In the genomic region with DNA sequence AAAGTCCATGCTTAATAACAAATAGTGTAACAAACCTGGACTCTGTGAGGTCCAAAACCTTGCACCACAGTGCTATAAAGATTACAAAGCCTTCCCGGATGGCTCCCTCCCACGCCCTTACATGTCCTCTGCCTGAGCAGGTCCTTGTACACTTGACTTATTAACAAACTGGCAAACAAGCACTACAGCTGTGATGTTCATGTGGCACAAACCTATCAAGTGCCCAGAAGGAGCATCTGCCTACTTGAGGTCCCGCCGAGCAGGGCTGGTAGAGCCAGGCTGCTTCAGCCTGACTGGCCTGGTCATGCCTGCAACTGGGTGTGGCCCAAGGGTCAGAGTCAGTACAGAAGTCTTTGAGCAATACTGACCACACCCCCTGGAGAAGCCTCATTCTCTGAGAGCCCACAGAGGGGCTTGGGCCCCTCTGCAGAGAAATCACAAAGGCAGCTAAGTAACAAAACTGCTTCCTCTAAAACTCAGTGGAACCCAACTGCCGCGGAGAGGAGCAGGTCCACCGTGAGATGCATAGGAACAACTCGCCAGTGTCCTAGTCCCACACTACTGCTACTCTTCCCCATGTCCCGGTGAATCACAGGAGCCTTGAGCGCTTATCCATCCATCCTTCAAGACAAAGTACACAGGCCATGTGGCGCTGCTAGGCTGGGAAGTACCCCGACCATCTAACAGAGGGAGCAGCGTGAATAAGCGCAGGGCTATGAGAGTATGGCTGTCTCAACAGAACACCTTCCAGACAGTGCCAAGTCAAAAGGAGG, we compare ENCODE assay signal across 18 mouse cellular contexts. TPM values are rescaled to one million over a fixed set of nuclear protein-coding genes. Genes with fewer than 3 reads are reported as not detected.
A peak's percentile ranks its signal among the peaks of the same experiment; 100 is the strongest.
DNase-seq lines count a peak whose midpoint lies in the region; ATAC-seq and TF ChIP-seq lines count a peak whose summit lies in the region.
"Had no signal": no experiment of that assay in that cellular context is flagged by ENCODE, and none has a peak within 500 bp of the region (broad histone marks: within the 10 kb centered on the region; RNA-seq: fewer than 3 reads in every experiment).

No protein-coding gene starts in this region.

- no peak overlapping the region for H3K27ac ChIP-seq in hindbrain, embryonic 14.5 days
- no peak overlapping the region for H3K27ac ChIP-seq in hindbrain, embryonic 13.5 days
- H3K27ac ChIP-seq in midbrain, postnatal 0 days (ENCODE audit: low read depth, low read length) = no peak overlapping the region
- no peak overlapping the region for H3K27ac ChIP-seq in midbrain, embryonic 11.5 days (ENCODE audit: low read depth, low read length)
- peak overlapping the region; percentile 45; the same call in 1 of the 2 replicates for H3K27ac ChIP-seq in stomach, postnatal 0 days (replicated peaks)
- no peak overlapping the region for H3K27ac ChIP-seq in kidney, adult 2 months (ENCODE audit: insufficient read depth, low read depth, low read length)
- H3K27ac ChIP-seq: embryonic facial prominence, embryonic 12.5 days; forebrain, embryonic 15.5 days; hindbrain, embryonic 15.5 days; kidney, postnatal 0 days; limb, embryonic 12.5 days; midbrain, embryonic 12.5 days; neural tube, embryonic 12.5 days had no signal

- no peak for TF ChIP-seq POLR2A in kidney, adult 2 months (IDR thresholded peaks at IDR 0.05; ENCODE audit: low read depth, low read length)

- H3K4me2 ChIP-seq in hindbrain, embryonic 14.5 days (replicated peaks) = no peak overlapping the region
- no peak overlapping the region for H3K4me2 ChIP-seq in hindbrain, embryonic 13.5 days
- no peak overlapping the region for H3K4me2 ChIP-seq in midbrain, postnatal 0 days (ENCODE audit: low read depth, low read length, poor library complexity, severe bottlenecking)
- H3K4me2 ChIP-seq in midbrain, embryonic 11.5 days = no peak overlapping the region
- H3K4me2 ChIP-seq in stomach, postnatal 0 days (replicated peaks; ENCODE audit: low read depth) = no peak overlapping the region
- H3K4me2 ChIP-seq: embryonic facial prominence, embryonic 12.5 days; forebrain, embryonic 15.5 days; hindbrain, embryonic 15.5 days; limb, embryonic 12.5 days; midbrain, embryonic 12.5 days; neural tube, embryonic 12.5 days had no signal

- 80% methylated on average over 14 of the region's 14 CpGs for WGBS in hindbrain, embryonic 14.5 days
- 82% methylated on average over 14 of the region's 14 CpGs for WGBS in hindbrain, embryonic 13.5 days
- 90% methylated on average over 14 of the region's 14 CpGs for WGBS in midbrain, postnatal 0 days
- WGBS in midbrain, embryonic 11.5 days = 86% methylated on average over 14 of the region's 14 CpGs
- 67% methylated on average over 14 of the region's 14 CpGs for WGBS in stomach, postnatal 0 days
- 86% methylated on average over 14 of the region's 14 CpGs for WGBS in kidney, adult 2 months

- no peak for TF ChIP-seq EP300 in stomach, postnatal 0 days (optimal IDR thresholded peaks at IDR 0.05)

- ATAC-seq in hindbrain, embryonic 14.5 days (ENCODE audit: low FRiP score) = no peak
- ATAC-seq in hindbrain, embryonic 13.5 days (ENCODE audit: low FRiP score) = no peak
- no peak for ATAC-seq in midbrain, postnatal 0 days (ENCODE audit: low FRiP score)
- no peak for ATAC-seq in midbrain, embryonic 11.5 days (ENCODE audit: low FRiP score)
- ATAC-seq in stomach, postnatal 0 days (ENCODE audit: low FRiP score, low TSS enrichment) = peak; percentile 50; the same call in 1 of the 2 replicates
- ATAC-seq: CD4-positive, CD25-positive, alpha-beta regulatory T cell, adult 4 months; forebrain, embryonic 15.5 days; Patski had no signal

- H3K27me3 ChIP-seq in hindbrain, embryonic 14.5 days (ENCODE audit: control insufficient read depth, insufficient read depth, low read length) = no peaks in the 10 kb centered on the region
- no peaks in the 10 kb centered on the region for H3K27me3 ChIP-seq in hindbrain, embryonic 13.5 days
- H3K27me3 ChIP-seq in midbrain, postnatal 0 days (ENCODE audit: insufficient read depth, low read length) = no peaks in the 10 kb centered on the region
- H3K27me3 ChIP-seq in midbrain, embryonic 11.5 days (ENCODE audit: control insufficient read depth, insufficient read depth, low read length) = no peaks in the 10 kb centered on the region
- H3K27me3 ChIP-seq in stomach, postnatal 0 days (ENCODE audit: control insufficient read depth, insufficient read depth, low read length) = no peaks in the 10 kb centered on the region
- no peaks in the 10 kb centered on the region for H3K27me3 ChIP-seq in kidney, adult 2 months (replicated peaks; ENCODE audit: control insufficient read depth, insufficient read depth, low read length)
- H3K27me3 ChIP-seq: embryonic facial prominence, embryonic 12.5 days; forebrain, embryonic 15.5 days; hindbrain, embryonic 15.5 days; limb, embryonic 12.5 days; midbrain, embryonic 12.5 days; neural tube, embryonic 12.5 days; Patski had no signal

- no peak for TF ChIP-seq CTCF in midbrain, postnatal 0 days (IDR thresholded peaks at IDR 0.05)
- no peak for TF ChIP-seq CTCF in stomach, postnatal 0 days (IDR thresholded peaks at IDR 0.05; ENCODE audit: low read depth)
- TF ChIP-seq CTCF in kidney, adult 2 months (conservative IDR thresholded peaks at IDR 0.05; ENCODE audit: insufficient read depth, insufficient read length, low read depth, low read length) = no peak

- H3K9ac ChIP-seq in hindbrain, embryonic 14.5 days = 0 out of 2 replicates have a peak overlapping the region, but pooled peaks have one; percentile 5
- H3K9ac ChIP-seq in hindbrain, embryonic 13.5 days = no peak overlapping the region
- H3K9ac ChIP-seq in midbrain, postnatal 0 days (replicated peaks; ENCODE audit: low read length, poor library complexity, severe bottlenecking) = no peak overlapping the region
- H3K9ac ChIP-seq in midbrain, embryonic 11.5 days (ENCODE audit: low read length) = no peak overlapping the region
- 0 out of 2 replicates have a peak overlapping the region, but pooled peaks have one; percentile 18 for H3K9ac ChIP-seq in stomach, postnatal 0 days (ENCODE audit: low read length)
- H3K9ac ChIP-seq: embryonic facial prominence, embryonic 12.5 days; forebrain, embryonic 15.5 days; hindbrain, embryonic 15.5 days; limb, embryonic 12.5 days; midbrain, embryonic 12.5 days; neural tube, embryonic 12.5 days had no signal

- no peak overlapping the region for H3K4me3 ChIP-seq in hindbrain, embryonic 14.5 days (replicated peaks; ENCODE audit: low read length)
- H3K4me3 ChIP-seq in hindbrain, embryonic 13.5 days = no peak overlapping the region
- no peak overlapping the region for H3K4me3 ChIP-seq in midbrain, postnatal 0 days (ENCODE audit: low read depth, low read length)
- H3K4me3 ChIP-seq in midbrain, embryonic 11.5 days (ENCODE audit: low read depth, low read length) = no peak overlapping the region
- no peak overlapping the region for H3K4me3 ChIP-seq in stomach, postnatal 0 days (ENCODE audit: low read depth, low read length)
- no peak overlapping the region for H3K4me3 ChIP-seq in kidney, adult 2 months (ENCODE audit: insufficient read depth, low read depth, low read length)
- H3K4me3 ChIP-seq: embryonic facial prominence, embryonic 12.5 days; forebrain, embryonic 15.5 days; hindbrain, embryonic 15.5 days; limb, embryonic 12.5 days; midbrain, embryonic 12.5 days; neural tube, embryonic 12.5 days had no signal

- 0 out of 2 replicates have a peak, but pooled peaks cover 11% of the 10 kb centered on the region for H3K4me1 ChIP-seq in hindbrain, embryonic 14.5 days (replicated peaks; ENCODE audit: control insufficient read depth, insufficient read depth, low read length)
- peaks cover 42% of the 10 kb centered on the region for H3K4me1 ChIP-seq in hindbrain, embryonic 13.5 days (replicated peaks)
- H3K4me1 ChIP-seq in midbrain, postnatal 0 days (ENCODE audit: insufficient read depth, low read length) = peaks cover 4% of the 10 kb centered on the region
- no peaks in the 10 kb centered on the region; the same call in none of the 2 replicates for H3K4me1 ChIP-seq in midbrain, embryonic 11.5 days (ENCODE audit: control insufficient read depth, insufficient read depth, low read length)
- H3K4me1 ChIP-seq in stomach, postnatal 0 days (replicated peaks; ENCODE audit: control insufficient read depth, insufficient read depth) = peaks cover 7% of the 10 kb centered on the region; the same call in 1 of the 2 replicates
- H3K4me1 ChIP-seq in kidney, adult 2 months (ENCODE audit: control insufficient read depth, insufficient read depth, low read length) = peaks cover 30% of the 10 kb centered on the region

- H3K9me3 ChIP-seq in hindbrain, embryonic 14.5 days (ENCODE audit: control insufficient read depth, low read length) = no peaks in the 10 kb centered on the region
- H3K9me3 ChIP-seq in hindbrain, embryonic 13.5 days = no peaks in the 10 kb centered on the region
- no peaks in the 10 kb centered on the region for H3K9me3 ChIP-seq in midbrain, postnatal 0 days (ENCODE audit: low read length)
- no peaks in the 10 kb centered on the region for H3K9me3 ChIP-seq in midbrain, embryonic 11.5 days (ENCODE audit: control insufficient read depth, low read length)
- H3K9me3 ChIP-seq in stomach, postnatal 0 days (ENCODE audit: control insufficient read depth, low read length) = no peaks in the 10 kb centered on the region
- H3K9me3 ChIP-seq: embryonic facial prominence, embryonic 12.5 days; forebrain, embryonic 15.5 days; hindbrain, embryonic 15.5 days; limb, embryonic 12.5 days; midbrain, embryonic 12.5 days; neural tube, embryonic 12.5 days had no signal

- H3K36me3 ChIP-seq in hindbrain, embryonic 14.5 days (replicated peaks; ENCODE audit: control insufficient read depth, insufficient read depth) = no peaks in the 10 kb centered on the region
- H3K36me3 ChIP-seq in hindbrain, embryonic 13.5 days = no peaks in the 10 kb centered on the region
- H3K36me3 ChIP-seq in midbrain, postnatal 0 days (ENCODE audit: insufficient read depth, low read length) = no peaks in the 10 kb centered on the region
- H3K36me3 ChIP-seq in midbrain, embryonic 11.5 days (ENCODE audit: control insufficient read depth, insufficient read depth, low read length) = no peaks in the 10 kb centered on the region
- H3K36me3 ChIP-seq in stomach, postnatal 0 days (ENCODE audit: control insufficient read depth, insufficient read depth, low read length) = no peaks in the 10 kb centered on the region
- no peaks in the 10 kb centered on the region for H3K36me3 ChIP-seq in kidney, adult 2 months (ENCODE audit: control insufficient read depth, insufficient read depth, low read length)
- H3K36me3 ChIP-seq: embryonic facial prominence, embryonic 12.5 days; forebrain, embryonic 15.5 days; hindbrain, embryonic 15.5 days; limb, embryonic 12.5 days; midbrain, embryonic 12.5 days; neural tube, embryonic 12.5 days had no signal

- DNase-seq in hindbrain, embryonic 14.5 days (ENCODE audit: low spot score) = no peak
- DNase-seq in midbrain, postnatal 0 days (ENCODE audit: low spot score) = peak; percentile 58
- DNase-seq in midbrain, embryonic 11.5 days (ENCODE audit: low spot score, missing footprints) = no peak
- peak; percentile 81 for DNase-seq in fat pad, adult 2 months (ENCODE audit: extremely low read depth, low read depth, low spot score)
- DNase-seq in stomach, postnatal 0 days (ENCODE audit: low spot score) = peak; percentile 49
- no peak for DNase-seq in kidney, adult 2 months
- DNase-seq: lung, adult 2 months; thymus, postnatal 14 days had no signal

RNA-seq across cellular contexts. Expression of gene Fam53b, which starts 23.1 kb away (rescaled TPM):
- 13.3 and 16.6 TPM in 2 replicates for polyA plus RNA-seq in hindbrain, embryonic 14.5 days (2014; fragmentation: Nextera tagmentation; extraction: Ambion mirVana)
- polyA plus RNA-seq in hindbrain, embryonic 13.5 days (2015; fragmentation: Nextera tagmentation; extraction: Ambion mirVana) = 16.9 and 19.3 TPM in 2 replicates
- 8.0 and 17.3 TPM in 2 replicates for total RNA-seq in midbrain, postnatal 0 days (2014; rRNA removed)
- polyA plus RNA-seq in midbrain, postnatal 0 days (2015; fragmentation: Nextera tagmentation; extraction: Ambion mirVana) = 7.3 and 9.4 TPM in 2 replicates
- 17.0 and 17.5 TPM in 2 replicates for polyA plus RNA-seq in midbrain, embryonic 11.5 days (2014; fragmentation: Nextera tagmentation; extraction: Ambion mirVana)
- polyA plus RNA-seq in stomach, postnatal 0 days (2015; fragmentation: Nextera tagmentation; extraction: Ambion mirVana) = 8.4 and 8.5 TPM in 2 replicates
- 29.3 and 31.1 TPM in 2 replicates for polyA plus RNA-seq in kidney, adult 2 months (2012; rRNA removed)

Comparison
In these comparisons a context has a peak if more than half of its experiments do, and no peak if none do; other contexts are left out.
1. DNase-seq: peak in midbrain, postnatal 0 days (single experiment), fat pad, adult 2 months (single experiment) and stomach, postnatal 0 days (single experiment); none in hindbrain, embryonic 14.5 days (single experiment), midbrain, embryonic 11.5 days (single experiment) and kidney, adult 2 months (single experiment).
2. H3K9ac ChIP-seq: peak in hindbrain, embryonic 14.5 days (single experiment) and stomach, postnatal 0 days (single experiment); none in hindbrain, embryonic 13.5 days (single experiment), midbrain, postnatal 0 days (single experiment) and midbrain, embryonic 11.5 days (single experiment).